Mouse (Mus musculus): Measurements from ENCODE around the gene Mrpl16. TPM values are rescaled to one million over a fixed set of nuclear protein-coding genes. Genes with fewer than 3 reads are reported as not detected.

Mrpl16 gene
- 58.5 and 59.5 TPM in 2 replicates for polyA plus RNA-seq (2016; fragmentation: Nextera tagmentation; extraction: Ambion mirVana)

- under 1% methylated on average over 30 of the region's 30 CpGs for WGBS
- no peaks in the 10 kb centered on the region for H3K9me3 ChIP-seq
Observed at GRCm38 (mm10) chr19:11770205-11770892, at the start of gene Mrpl16. TSS of gene Mrpl16 (plus strand) at chr19:11770391.

GRCm38 (mm10) chr19:11723870-11724269 lies 46.3 kb upstream of the Mrpl16 start:
- H3K36me3 ChIP-seq (replicated peaks), result no peaks in the 10 kb centered on the region
- H3K4me1 ChIP-seq, result no peaks in the 10 kb centered on the region
- H3K9me3 ChIP-seq, result no peaks in the 10 kb centered on the region
- WGBS, result 93% methylated on average over 2 of the region's 2 CpGs
- no peaks in the 10 kb centered on the region for H3K27me3 ChIP-seq (replicated peaks; ENCODE audit: low read depth, poor library complexity, severe bottlenecking)
- H3K27ac ChIP-seq (replicated peaks), result no peak overlapping the region
- H3K4me3 ChIP-seq, result no peak overlapping the region
- no peak for DNase-seq (ENCODE audit: low spot score)

More at GRCm38 (mm10) chr19:11770205-11770892, at the start of gene Mrpl16:
- Histone ChIP-seq H3K4me1 (peaks cover 9% of the 10 kb centered on the region), H3K27ac (replicated peaks) (peak within 1 kb of the TSS; percentile 81), H3K36me3 (replicated peaks) (peaks cover 31% of the 10 kb centered on the region), H3K27me3 (replicated peaks; ENCODE audit: low read depth, poor library complexity, severe bottlenecking) (no peaks in the 10 kb centered on the region), H3K4me3 (peak within 1 kb of the TSS; percentile 75)
- DNase-seq (ENCODE audit: low spot score), result peak; percentile 87

GRCm38 (mm10) chr19:11724275-11724674 lies 45.9 kb upstream of the Mrpl16 start:
- no peaks in the 10 kb centered on the region for H3K9me3 ChIP-seq
- no peak overlapping the region for H3K4me3 ChIP-seq

GRCm38 (mm10) chr19:11725915-11726314 lies 44.3 kb upstream of the Mrpl16 start:
- Histone ChIP-seq H3K27me3 (replicated peaks; ENCODE audit: low read depth, poor library complexity, severe bottlenecking) (no peaks in the 10 kb centered on the region), H3K9me3 (no peaks in the 10 kb centered on the region), H3K27ac (replicated peaks) (no peak overlapping the region), H3K36me3 (replicated peaks) (no peaks in the 10 kb centered on the region), H3K4me1 (no peaks in the 10 kb centered on the region), H3K4me3 (no peak overlapping the region)
- WGBS, result 87% methylated on average over 2 of the region's 2 CpGs
- no peak for DNase-seq (ENCODE audit: low spot score)

More at GRCm38 (mm10) chr19:11724275-11724674, 45.9 kb upstream of the Mrpl16 start:
- WGBS, result 84% methylated on average over 6 of the region's 6 CpGs
- Histone ChIP-seq H3K27me3 (replicated peaks; ENCODE audit: low read depth, poor library complexity, severe bottlenecking) (no peaks in the 10 kb centered on the region), H3K36me3 (replicated peaks) (no peaks in the 10 kb centered on the region), H3K27ac (replicated peaks) (no peak overlapping the region), H3K4me1 (no peaks in the 10 kb centered on the region)
- DNase-seq (ENCODE audit: low spot score), result no peak

- Histone ChIP-seq H3K4me1 (no peaks in the 10 kb centered on the region), H3K9me3 (no peaks in the 10 kb centered on the region), H3K36me3 (replicated peaks) (no peaks in the 10 kb centered on the region), H3K27me3 (replicated peaks; ENCODE audit: low read depth, poor library complexity, severe bottlenecking) (no peaks in the 10 kb centered on the region), H3K4me3 (no peak overlapping the region), H3K27ac (replicated peaks) (no peak overlapping the region)
- 88% methylated on average over 5 of the region's 5 CpGs for WGBS
- no peak for DNase-seq (ENCODE audit: low spot score)
Observed at GRCm38 (mm10) chr19:11727304-11727703, 42.9 kb upstream of the Mrpl16 start.

- H3K9me3 ChIP-seq, result no peaks in the 10 kb centered on the region
- whole genome bisulfite sequencing, result 88% methylated on average over 1 of the region's 1 CpGs
- H3K4me1 ChIP-seq, result no peaks in the 10 kb centered on the region
- H3K4me3 ChIP-seq, result no peak overlapping the region
- H3K27ac ChIP-seq (replicated peaks), result no peak overlapping the region
- no peaks in the 10 kb centered on the region for H3K36me3 ChIP-seq (replicated peaks)
- no peak for DNase-seq (ENCODE audit: low spot score)
- no peaks in the 10 kb centered on the region for H3K27me3 ChIP-seq (replicated peaks; ENCODE audit: low read depth, poor library complexity, severe bottlenecking)
Observed at GRCm38 (mm10) chr19:11730278-11730677, 39.9 kb upstream of the Mrpl16 start.

GRCm38 (mm10) chr19:11736455-11736854 lies 33.7 kb upstream of the Mrpl16 start:
- 53% methylated on average over 1 of the region's 1 CpGs for WGBS
- no peaks in the 10 kb centered on the region for H3K9me3 ChIP-seq
- H3K27ac ChIP-seq (replicated peaks), result no peak overlapping the region
- no peaks in the 10 kb centered on the region for H3K4me1 ChIP-seq
- H3K36me3 ChIP-seq (replicated peaks), result no peaks in the 10 kb centered on the region
- H3K4me3 ChIP-seq, result no peak overlapping the region
- no peak for DNase-seq (ENCODE audit: low spot score)
- no peaks in the 10 kb centered on the region for H3K27me3 ChIP-seq (replicated peaks; ENCODE audit: low read depth, poor library complexity, severe bottlenecking)

- Histone ChIP-seq H3K27ac (replicated peaks) (no peak overlapping the region), H3K36me3 (replicated peaks) (no peaks in the 10 kb centered on the region), H3K27me3 (replicated peaks; ENCODE audit: low read depth, poor library complexity, severe bottlenecking) (no peaks in the 10 kb centered on the region), H3K9me3 (no peaks in the 10 kb centered on the region), H3K4me3 (no peak overlapping the region), H3K4me1 (no peaks in the 10 kb centered on the region)
- no peak for DNase-seq (ENCODE audit: low spot score)
Observed at GRCm38 (mm10) chr19:11745680-11746079, 24.5 kb upstream of the Mrpl16 start.

GRCm38 (mm10) chr19:11747298-11747697 lies 22.9 kb upstream of the Mrpl16 start, which contains the start of gene Gif:
TSS of gene Gif (plus strand) at chr19:11747554.
- Histone ChIP-seq H3K36me3 (replicated peaks) (no peaks in the 10 kb centered on the region), H3K4me1 (no peaks in the 10 kb centered on the region), H3K27me3 (replicated peaks; ENCODE audit: low read depth, poor library complexity, severe bottlenecking) (no peaks in the 10 kb centered on the region), H3K4me3 (no peak within 1 kb of the TSS), H3K9me3 (no peaks in the 10 kb centered on the region), H3K27ac (replicated peaks) (no peak within 1 kb of the TSS)
- 84% methylated on average over 2 of the region's 2 CpGs for WGBS
- no peak for DNase-seq (ENCODE audit: low spot score)

- Histone ChIP-seq H3K9me3 (no peaks in the 10 kb centered on the region), H3K4me1 (no peaks in the 10 kb centered on the region), H3K36me3 (replicated peaks) (no peaks in the 10 kb centered on the region), H3K27ac (replicated peaks) (no peak overlapping the region), H3K4me3 (no peak overlapping the region), H3K27me3 (replicated peaks; ENCODE audit: low read depth, poor library complexity, severe bottlenecking) (no peaks in the 10 kb centered on the region)
- DNase-seq (ENCODE audit: low spot score), result no peak
- 86% methylated on average over 3 of the region's 3 CpGs for WGBS
Observed at GRCm38 (mm10) chr19:11765059-11765458, 5.1 kb upstream of the Mrpl16 start.

GRCm38 (mm10) chr19:11766413-11766812 lies 3.8 kb upstream of the Mrpl16 start:
- Histone ChIP-seq H3K4me1 (peaks cover 9% of the 10 kb centered on the region), H3K27ac (replicated peaks) (no peak overlapping the region), H3K9me3 (no peaks in the 10 kb centered on the region), H3K4me3 (no peak overlapping the region), H3K27me3 (replicated peaks; ENCODE audit: low read depth, poor library complexity, severe bottlenecking) (no peaks in the 10 kb centered on the region), H3K36me3 (replicated peaks) (no peaks in the 10 kb centered on the region)
- WGBS, result 73% methylated on average over 4 of the region's 4 CpGs
- DNase-seq (ENCODE audit: low spot score), result no peak

GRCm38 (mm10) chr19:11768163-11768562 lies 2.0 kb upstream of the Mrpl16 start:
- 15% methylated on average over 3 of the region's 3 CpGs for WGBS
- H3K27me3 ChIP-seq (replicated peaks; ENCODE audit: low read depth, poor library complexity, severe bottlenecking), result no peaks in the 10 kb centered on the region
- H3K4me1 ChIP-seq, result peaks cover 9% of the 10 kb centered on the region
- DNase-seq (ENCODE audit: low spot score), result peak; percentile 22
- H3K27ac ChIP-seq (replicated peaks), result no peak overlapping the region
- H3K36me3 ChIP-seq (replicated peaks), result peaks cover 9% of the 10 kb centered on the region
- H3K4me3 ChIP-seq, result no peak overlapping the region
- H3K9me3 ChIP-seq, result no peaks in the 10 kb centered on the region

- Histone ChIP-seq H3K27ac (replicated peaks) (no peak overlapping the region), H3K27me3 (replicated peaks; ENCODE audit: low read depth, poor library complexity, severe bottlenecking) (no peaks in the 10 kb centered on the region), H3K4me1 (peaks cover 9% of the 10 kb centered on the region), H3K9me3 (no peaks in the 10 kb centered on the region), H3K4me3 (no peak overlapping the region), H3K36me3 (replicated peaks) (peaks cover 21% of the 10 kb centered on the region)
- 86% methylated on average over 5 of the region's 5 CpGs for WGBS
- DNase-seq (ENCODE audit: low spot score), result no peak
Observed at GRCm38 (mm10) chr19:11769257-11769920, 802 bp upstream of the Mrpl16 start.

All from embryonic facial prominence, embryonic 10.5 days (tissue).